Mouse (Mus musculus) hindbrain, postnatal 0 days (tissue): ENCODE data around the gene Celf2. TPM values are rescaled to one million over a fixed set of nuclear protein-coding genes. Genes with fewer than 3 reads are reported as not detected.

ENCODE experiments used
- ATAC-seq: fragments of 200-750 bp; cut with Nextera tagmentation; 2 replicates; pipeline ENCODE4 v1.8.0; 2017; ENCODE audit warnings: mild to moderate bottlenecking, moderate TSS enrichment, moderate library complexity
- DNase-seq: peaks from one replicate; pipeline ENCODE4 v3.0.0-alpha.2; 2015; ENCODE audit warnings: low spot score
- H3K27ac ChIP-seq: fragments of 300-500 bp; sonication (generic); 2 replicates; pipeline ENCODE4 v1.5.1; 2014; ENCODE audit warnings: mild to moderate bottlenecking
- H3K27me3 ChIP-seq: fragments of 300-500 bp; sonication (generic); 2 replicates; pipeline ENCODE4 v1.6.1; 2014; ENCODE audit warnings: low read length, mixed read lengths; ENCODE audit not compliant: insufficient read depth
- H3K36me3 ChIP-seq: fragments of 300-500 bp; sonication (generic); 2 replicates; pipeline ENCODE4 v1.6.1; 2014; ENCODE audit warnings: low read length, mixed read lengths; ENCODE audit not compliant: insufficient read depth
- H3K4me1 ChIP-seq: fragments of 300-500 bp; sonication (generic); 2 replicates; pipeline ENCODE4 v1.6.1; 2014; ENCODE audit warnings: antibody characterized with exemption, low read length, mixed read lengths; ENCODE audit not compliant: insufficient read depth
- H3K4me2 ChIP-seq: fragments of 300-500 bp; sonication (generic); 2 replicates; pipeline ENCODE4 v1.6.1; 2014; ENCODE audit warnings: low read depth, mild to moderate bottlenecking, low read length, moderate library complexity, mixed read lengths
- H3K4me3 ChIP-seq: fragments of 300-500 bp; sonication (generic); 2 replicates; pipeline ENCODE4 v1.5.1; 2014; ENCODE audit warnings: low read length
- H3K9ac ChIP-seq: fragments of 300-500 bp; sonication (generic); replicated peaks from 2 replicates; pipeline ENCODE4 v1.6.1; 2014; ENCODE audit warnings: mild to moderate bottlenecking, low read length, moderate library complexity, mixed read lengths
- H3K9me3 ChIP-seq: fragments of 300-500 bp; sonication (generic); 2 replicates; pipeline ENCODE4 v1.6.1; 2016; ENCODE audit warnings: low read length, mixed read lengths
- CTCF ChIP-seq: IDR thresholded peaks from 2 replicates; pipeline ENCODE4 v1.5.1; 2016; ENCODE audit warnings: antibody characterized with exemption, control low read depth, low read depth
- WGBS: fragments of 180-500 bp; shearing (Covaris S2); extraction: QIAGEN DNeasy Blood & Tissue Kit; methylation state at CpG from one replicate; pipeline ENCODE4 v1.1.7; 2014; 5-methylcytosine and 5-hydroxymethylcytosine counted together
- polyA plus RNA-seq: library from polyadenylated mRNA; unstranded; fragments of >200 nt; fragmentation: Nextera tagmentation; extraction: Ambion mirVana; gene quantifications from 2 replicates; pipeline ENCODE4 v1.2.1, GENCODE M21; 2015
- total RNA-seq: library from RNA; depleted of rRNA; stranded (reverse); fragments of >200 nt; gene quantifications from 2 replicates; pipeline ENCODE4 v1.2.3, GENCODE M21; 2014

Gene Celf2
- total and polyA plus RNA-seq, 2 experiments from 2014 or later, result 110 to 160 TPM

DNA sequence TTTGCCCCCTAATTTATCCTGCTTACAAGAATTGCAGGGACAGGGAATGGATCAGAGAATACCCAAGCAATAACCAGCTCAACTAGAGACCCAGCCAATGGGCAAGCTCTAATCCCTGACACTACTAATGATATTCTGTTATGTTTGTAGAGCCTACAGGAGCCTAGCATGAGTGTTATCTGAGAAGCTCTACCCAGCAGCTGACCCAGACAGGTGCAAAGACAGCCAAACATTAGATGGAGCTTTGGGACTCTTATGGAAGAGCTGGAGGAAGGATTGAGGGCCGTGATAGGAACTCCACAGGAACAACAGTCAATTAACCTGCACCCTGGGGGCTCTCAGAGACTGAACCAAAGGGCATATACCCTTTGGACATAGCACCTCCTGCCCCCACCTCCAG, 857.7 kb downstream of the Celf2 start:
- ATAC-seq, result no peak
- H3K27me3 ChIP-seq, result no peaks in the 10 kb centered on the region
- 56% methylated on average over 1 of the region's 1 CpGs for WGBS

DNA sequence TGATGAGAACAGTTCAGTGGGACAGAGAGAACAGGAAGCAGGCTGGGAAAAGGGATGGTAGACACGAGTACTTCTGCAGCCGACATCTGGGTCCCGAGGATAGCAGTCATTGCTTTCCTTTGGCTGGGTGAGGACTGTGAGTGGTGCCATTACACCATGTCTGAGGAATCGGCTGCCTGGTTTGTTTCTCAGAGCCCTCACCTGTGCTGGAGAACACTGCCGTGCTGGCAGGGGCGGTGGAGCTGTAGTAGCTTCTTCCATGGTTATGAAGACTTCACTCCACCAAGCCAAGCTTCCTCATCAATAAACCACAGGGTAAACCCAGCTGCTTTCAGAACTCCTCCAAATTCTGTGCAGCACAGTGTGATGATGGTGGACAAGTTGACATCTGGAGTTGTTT, 860.5 kb downstream of the Celf2 start:
- ATAC-seq, result no peak
- no peak for DNase-seq
- H3K4me1 ChIP-seq, result no peaks in the 10 kb centered on the region
- H3K4me3 ChIP-seq, result no peak overlapping the region
- no peak for TF ChIP-seq CTCF
- no peak overlapping the region for H3K9ac ChIP-seq
- no peak overlapping the region for H3K27ac ChIP-seq
- H3K4me2 ChIP-seq, result no peak overlapping the region
- WGBS, result 82% methylated on average over 6 of the region's 6 CpGs
- no peaks in the 10 kb centered on the region for H3K27me3 ChIP-seq
- no peaks in the 10 kb centered on the region for H3K9me3 ChIP-seq
- no peaks in the 10 kb centered on the region for H3K36me3 ChIP-seq

More for the DNA sequence above, 857.7 kb downstream of the Celf2 start:
- Histone ChIP-seq H3K9ac (no peak overlapping the region), H3K4me2 (no peak overlapping the region), H3K4me3 (no peak overlapping the region), H3K36me3 (no peaks in the 10 kb centered on the region), H3K4me1 (no peaks in the 10 kb centered on the region), H3K9me3 (no peaks in the 10 kb centered on the region), H3K27ac (no peak overlapping the region)
- no peak for DNase-seq
- no peak for TF ChIP-seq CTCF

DNA sequence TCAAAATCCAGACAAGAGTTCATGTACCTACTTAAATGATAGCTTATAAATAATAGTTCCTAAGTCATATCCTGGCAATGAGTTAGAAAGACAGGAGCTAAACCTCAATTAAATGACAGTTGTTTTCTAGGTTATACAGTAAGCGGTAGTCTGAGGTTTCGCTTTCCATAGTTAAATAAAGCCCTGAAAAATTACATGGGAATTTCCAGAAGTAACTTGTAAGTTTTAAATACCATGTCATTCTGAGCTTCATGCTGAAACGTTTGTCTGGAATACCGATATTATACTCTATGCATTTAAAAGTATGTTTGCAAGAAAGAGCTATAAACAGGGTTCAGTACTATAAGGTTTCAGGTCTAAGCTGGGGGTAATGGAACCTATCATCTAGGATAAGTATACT, 862.3 kb downstream of the Celf2 start:
- 95% methylated on average over 4 of the region's 4 CpGs for WGBS
- H3K4me2 ChIP-seq, result no peak overlapping the region

DNA sequence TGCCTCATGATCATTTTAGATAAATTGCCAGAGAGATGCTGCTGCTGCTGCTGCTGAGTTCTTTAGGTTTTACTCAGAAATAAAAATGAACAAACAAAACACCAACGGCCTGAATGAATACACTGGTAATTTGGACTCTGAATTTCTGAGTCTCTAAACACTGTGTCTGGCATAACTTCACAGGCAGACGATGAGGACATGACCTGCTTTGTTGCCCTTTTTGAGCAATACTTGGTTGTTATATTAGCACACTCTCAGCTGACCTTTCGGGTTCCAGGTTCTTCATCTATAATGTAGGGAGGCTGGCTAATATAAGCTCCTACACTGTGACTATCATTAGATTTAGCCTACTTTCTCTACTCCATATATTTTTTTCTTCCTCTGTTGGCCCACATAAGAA, 863.0 kb downstream of the Celf2 start:
- DNase-seq (no peak), ATAC-seq (no peak)
- no peaks in the 10 kb centered on the region for H3K27me3 ChIP-seq
- 68% methylated on average over 3 of the region's 3 CpGs for WGBS
- H3K9me3 ChIP-seq, result no peaks in the 10 kb centered on the region
- no peak overlapping the region for H3K4me3 ChIP-seq
- no peak for TF ChIP-seq CTCF
- no peaks in the 10 kb centered on the region for H3K4me1 ChIP-seq
- H3K36me3 ChIP-seq, result no peaks in the 10 kb centered on the region
- no peak overlapping the region for H3K9ac ChIP-seq
- H3K27ac ChIP-seq, result no peak overlapping the region
- H3K4me2 ChIP-seq, result no peak overlapping the region

More for the DNA sequence above, 862.3 kb downstream of the Celf2 start:
- no peaks in the 10 kb centered on the region for H3K36me3 ChIP-seq
- no peak for DNase-seq
- ATAC-seq, result no peak
- H3K9ac ChIP-seq, result no peak overlapping the region
- TF ChIP-seq CTCF, result no peak
- H3K27ac ChIP-seq, result no peak overlapping the region
- H3K27me3 ChIP-seq, result no peaks in the 10 kb centered on the region
- no peak overlapping the region for H3K4me3 ChIP-seq
- no peaks in the 10 kb centered on the region for H3K4me1 ChIP-seq
- no peaks in the 10 kb centered on the region for H3K9me3 ChIP-seq

DNA sequence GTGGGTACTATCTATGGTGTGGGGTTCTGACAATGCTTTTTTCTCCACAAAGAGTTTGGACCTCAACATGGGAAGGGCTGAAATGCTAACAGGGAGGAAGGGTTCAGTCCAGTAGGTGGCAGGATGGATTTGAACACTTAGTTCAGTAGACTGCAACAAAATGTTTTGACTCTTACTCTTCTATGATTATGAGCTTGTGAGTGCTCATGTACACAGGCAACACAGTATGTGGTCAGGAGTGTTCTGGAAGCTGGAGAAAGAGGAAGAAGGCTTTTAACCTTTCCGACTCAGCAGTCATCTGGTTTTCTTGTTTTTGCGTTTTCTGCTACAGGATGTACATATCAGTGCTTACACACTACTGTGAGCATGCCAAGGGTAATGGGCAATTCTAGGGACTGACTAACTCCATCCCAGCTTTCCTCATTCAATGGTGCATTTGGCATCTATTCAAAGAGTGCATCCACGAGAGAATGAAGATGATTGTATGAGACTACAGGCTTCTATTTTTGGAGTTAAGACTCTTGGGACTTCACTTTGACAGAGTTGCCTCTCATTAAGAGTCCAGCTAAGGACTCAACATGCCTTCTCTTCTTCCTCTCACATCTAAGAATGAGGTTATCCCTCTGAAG, 867.0 kb downstream of the Celf2 start:
- no peaks in the 10 kb centered on the region for H3K36me3 ChIP-seq
- TF ChIP-seq CTCF, result peak; percentile 30; the same call in 1 of the 2 replicates
- H3K4me1 ChIP-seq, result no peaks in the 10 kb centered on the region
- no peaks in the 10 kb centered on the region for H3K27me3 ChIP-seq
- no peak for ATAC-seq
- no peak overlapping the region for H3K27ac ChIP-seq
- 49% methylated on average over 3 of the region's 3 CpGs for WGBS
- DNase-seq, result peak; percentile 40
- H3K4me2 ChIP-seq, result no peak overlapping the region
- no peak overlapping the region for H3K9ac ChIP-seq
- H3K4me3 ChIP-seq, result no peak overlapping the region
- H3K9me3 ChIP-seq, result no peaks in the 10 kb centered on the region

DNA sequence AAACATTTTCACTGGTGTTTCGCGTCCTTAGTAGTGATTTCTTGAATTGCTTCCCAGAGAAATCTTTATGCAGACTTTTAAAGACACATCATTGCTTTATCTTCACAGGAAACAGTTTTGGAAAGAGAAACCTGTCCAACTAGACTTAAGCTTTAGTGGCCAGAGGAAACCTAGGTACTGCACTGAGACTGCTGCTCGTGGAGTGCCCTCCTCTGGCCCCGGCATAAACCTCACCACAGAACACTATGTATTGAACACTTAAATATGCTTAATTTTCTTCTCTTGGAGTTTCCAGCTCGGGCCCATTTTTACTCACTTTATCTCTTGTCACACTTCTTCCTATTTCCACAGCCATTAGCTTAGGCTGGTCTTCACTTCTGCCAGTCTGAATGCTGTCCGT, 870.0 kb downstream of the Celf2 start:
- no peak for ATAC-seq

DNA sequence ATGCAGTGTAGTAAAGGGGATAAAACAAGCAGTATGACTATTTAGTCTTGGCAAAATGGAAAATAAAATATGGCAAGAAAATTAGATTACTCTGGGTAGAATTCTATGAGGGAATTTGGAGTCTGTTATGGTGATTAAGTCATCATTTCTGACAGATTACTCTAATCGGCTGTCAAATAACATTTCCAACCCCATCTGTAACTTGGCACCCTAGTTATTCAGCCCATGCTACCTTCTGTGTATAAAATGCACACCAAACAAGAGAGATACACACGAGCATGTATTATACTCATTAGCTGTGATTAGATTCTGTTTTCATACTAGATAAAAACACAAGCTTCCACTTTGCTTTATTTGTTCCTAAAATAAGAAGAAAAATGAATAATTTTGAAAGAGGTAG, 872.2 kb downstream of the Celf2 start:
- no peak for TF ChIP-seq CTCF
- DNase-seq (no peak), ATAC-seq (no peak)
- H3K4me3 ChIP-seq, result no peak overlapping the region
- H3K27me3 ChIP-seq, result no peaks in the 10 kb centered on the region
- no peaks in the 10 kb centered on the region for H3K9me3 ChIP-seq
- WGBS, result 44% methylated on average over 2 of the region's 2 CpGs
- H3K4me2 ChIP-seq, result no peak overlapping the region
- H3K4me1 ChIP-seq, result no peaks in the 10 kb centered on the region
- H3K36me3 ChIP-seq, result no peaks in the 10 kb centered on the region
- H3K9ac ChIP-seq, result no peak overlapping the region
- no peak overlapping the region for H3K27ac ChIP-seq

More for the DNA sequence above, 870.0 kb downstream of the Celf2 start:
- no peak for TF ChIP-seq CTCF
- Histone ChIP-seq H3K4me3 (no peak overlapping the region), H3K27me3 (no peaks in the 10 kb centered on the region), H3K27ac (no peak overlapping the region), H3K4me1 (no peaks in the 10 kb centered on the region), H3K36me3 (no peaks in the 10 kb centered on the region), H3K4me2 (no peak overlapping the region), H3K9ac (no peak overlapping the region), H3K9me3 (no peaks in the 10 kb centered on the region)
- WGBS, result 81% methylated on average over 6 of the region's 6 CpGs
- no peak for DNase-seq
